Mouse (Mus musculus) kidney, embryonic 14.5 days (tissue): ENCODE measurements at regions not wholly inside any gene's neighbourhood (a gene's known extent, or its start where the extent isn't known, plus 50 kb on each side); places are given as distances from the start of the nearest gene placed in this dataset.

ENCODE experiments used
- ATAC-seq: fragments of 200-750 bp; cut with Nextera tagmentation; 2 replicates; pipeline ENCODE4 v1.8.0; 2017; ENCODE audit warnings: moderate number of reproducible peaks, mild to moderate bottlenecking, moderate TSS enrichment, moderate library complexity; ENCODE audit not compliant: low FRiP score, low TSS enrichment
- H3K27ac ChIP-seq: fragments of 300-500 bp; sonication (generic); 2 replicates; pipeline ENCODE4 v1.5.1; 2014; ENCODE audit warnings: low read depth, mild to moderate bottlenecking, low read length, moderate library complexity, mixed read lengths
- H3K27me3 ChIP-seq: fragments of 300-500 bp; sonication (generic); 2 replicates; pipeline ENCODE4 v1.6.1; 2014; ENCODE audit warnings: mild to moderate bottlenecking, low read length; ENCODE audit not compliant: control insufficient read depth, insufficient read depth
- H3K36me3 ChIP-seq: fragments of 300-500 bp; sonication (generic); 2 replicates; pipeline ENCODE4 v1.6.1; 2014; ENCODE audit warnings: low read length, mixed read lengths; ENCODE audit not compliant: control insufficient read depth, insufficient read depth
- H3K4me1 ChIP-seq: fragments of 300-500 bp; sonication (generic); 2 replicates; pipeline ENCODE4 v1.6.1; 2014; ENCODE audit warnings: low read length, mixed read lengths; ENCODE audit not compliant: control insufficient read depth, insufficient read depth
- H3K4me2 ChIP-seq: fragments of 300-500 bp; sonication (generic); replicated peaks from 2 replicates; pipeline ENCODE4 v1.6.1; 2014; ENCODE audit warnings: low read depth, mild to moderate bottlenecking, low read length
- H3K4me3 ChIP-seq: fragments of 300-500 bp; sonication (generic); 2 replicates; pipeline ENCODE4 v1.5.1; 2014; ENCODE audit warnings: mild to moderate bottlenecking, low read length
- H3K9ac ChIP-seq: fragments of 300-500 bp; sonication (generic); 2 replicates; pipeline ENCODE4 v1.6.1; 2014; ENCODE audit warnings: low read depth, mild to moderate bottlenecking, low read length, moderate library complexity
- H3K9me3 ChIP-seq: fragments of 300-500 bp; sonication (generic); 2 replicates; pipeline ENCODE4 v1.6.1; 2016; ENCODE audit warnings: low read length; ENCODE audit not compliant: control insufficient read depth
- WGBS: fragments of 180-500 bp; shearing (Covaris S2); extraction: QIAGEN DNeasy Blood & Tissue Kit; methylation state at CpG from one replicate; pipeline ENCODE4 v1.1.7; 2014; 5-methylcytosine and 5-hydroxymethylcytosine counted together

- Histone ChIP-seq H3K9ac (no peak overlapping the region), H3K27ac (no peak overlapping the region), H3K4me2 (no peak overlapping the region), H3K4me1 (0 out of 2 replicates have a peak, but pooled peaks cover 3% of the 10 kb centered on the region), H3K4me3 (no peak overlapping the region), H3K27me3 (0 out of 2 replicates have a peak, but pooled peaks cover 8% of the 10 kb centered on the region), H3K36me3 (no peaks in the 10 kb centered on the region), H3K9me3 (no peaks in the 10 kb centered on the region)
- no peak for ATAC-seq
- 59% methylated on average over 6 of the region's 6 CpGs for WGBS
Measured at GRCm38 (mm10) chr17:49177966-49178731, 246.0 kb downstream of the Lrfn2 start.

- Histone ChIP-seq H3K27me3 (0 out of 2 replicates have a peak, but pooled peaks cover 5% of the 10 kb centered on the region), H3K4me1 (0 out of 2 replicates have a peak, but pooled peaks cover 3% of the 10 kb centered on the region), H3K9me3 (no peaks in the 10 kb centered on the region), H3K4me3 (no peak overlapping the region), H3K4me2 (no peak overlapping the region), H3K27ac (no peak overlapping the region), H3K36me3 (no peaks in the 10 kb centered on the region), H3K9ac (no peak overlapping the region)
- WGBS, result 3% methylated on average over 4 of the region's 4 CpGs
- no peak for ATAC-seq
Measured at GRCm38 (mm10) chr17:49182485-49182884, 245.7 kb upstream of the Mocs1 start.

- Histone ChIP-seq H3K4me2 (no peak overlapping the region), H3K9me3 (no peaks in the 10 kb centered on the region), H3K27me3 (0 out of 2 replicates have a peak, but pooled peaks cover 5% of the 10 kb centered on the region), H3K4me3 (no peak overlapping the region), H3K4me1 (no peaks in the 10 kb centered on the region), H3K9ac (no peak overlapping the region), H3K27ac (no peak overlapping the region), H3K36me3 (no peaks in the 10 kb centered on the region)
- WGBS, result 55% methylated on average over 3 of the region's 3 CpGs
- no peak for ATAC-seq
Measured at GRCm38 (mm10) chr17:49183917-49184316, 244.2 kb upstream of the Mocs1 start.

- 32% methylated on average over 8 of the region's 8 CpGs for whole genome bisulfite sequencing
- no peak overlapping the region for H3K4me2 ChIP-seq
- H3K27me3 ChIP-seq, result 0 out of 2 replicates have a peak, but pooled peaks cover 5% of the 10 kb centered on the region
- no peak overlapping the region for H3K9ac ChIP-seq
- H3K4me3 ChIP-seq, result no peak overlapping the region
- H3K9me3 ChIP-seq, result no peaks in the 10 kb centered on the region
- no peaks in the 10 kb centered on the region for H3K36me3 ChIP-seq
- H3K4me1 ChIP-seq, result no peaks in the 10 kb centered on the region
- ATAC-seq, result no peak
- H3K27ac ChIP-seq, result no peak overlapping the region
Measured at GRCm38 (mm10) chr17:49185052-49185612, 243.0 kb upstream of the Mocs1 start.

GRCm38 (mm10) chr17:49189765-49190164, 238.4 kb upstream of the Mocs1 start:
- Histone ChIP-seq H3K36me3 (no peaks in the 10 kb centered on the region), H3K27ac (no peak overlapping the region), H3K27me3 (no peaks in the 10 kb centered on the region; the same call in 1 of the 2 replicates), H3K4me3 (no peak overlapping the region), H3K9me3 (no peaks in the 10 kb centered on the region), H3K9ac (no peak overlapping the region), H3K4me1 (no peaks in the 10 kb centered on the region), H3K4me2 (no peak overlapping the region)
- ATAC-seq, result no peak
- WGBS, result 48% methylated on average over 3 of the region's 3 CpGs

GRCm38 (mm10) chr17:49190337-49190736, 237.8 kb upstream of the Mocs1 start:
- Histone ChIP-seq H3K36me3 (no peaks in the 10 kb centered on the region), H3K27me3 (no peaks in the 10 kb centered on the region; the same call in 1 of the 2 replicates), H3K9me3 (no peaks in the 10 kb centered on the region), H3K27ac (no peak overlapping the region), H3K9ac (no peak overlapping the region), H3K4me2 (no peak overlapping the region), H3K4me3 (no peak overlapping the region), H3K4me1 (no peaks in the 10 kb centered on the region)
- WGBS, result 71% methylated on average over 4 of the region's 4 CpGs
- ATAC-seq, result no peak

- Histone ChIP-seq H3K36me3 (no peaks in the 10 kb centered on the region), H3K27me3 (peaks cover 5% of the 10 kb centered on the region; the same call in 1 of the 2 replicates), H3K4me1 (no peaks in the 10 kb centered on the region), H3K9me3 (peaks cover 11% of the 10 kb centered on the region), H3K4me3 (no peak overlapping the region), H3K27ac (no peak overlapping the region), H3K9ac (no peak overlapping the region), H3K4me2 (no peak overlapping the region)
- ATAC-seq, result no peak
- 25% methylated on average over 8 of the region's 8 CpGs for WGBS
Measured at GRCm38 (mm10) chr17:49196046-49196684, 232.0 kb upstream of the Mocs1 start.

- Histone ChIP-seq H3K36me3 (no peaks in the 10 kb centered on the region), H3K9me3 (peaks cover 16% of the 10 kb centered on the region), H3K27me3 (peaks cover 10% of the 10 kb centered on the region), H3K4me1 (no peaks in the 10 kb centered on the region), H3K4me2 (no peak overlapping the region), H3K9ac (no peak overlapping the region), H3K27ac (no peak overlapping the region), H3K4me3 (no peak overlapping the region)
- 91% methylated on average over 3 of the region's 3 CpGs for WGBS
- no peak for ATAC-seq
Measured at GRCm38 (mm10) chr17:49201495-49201894, 226.7 kb upstream of the Mocs1 start.

- no peaks in the 10 kb centered on the region for H3K36me3 ChIP-seq
- no peak overlapping the region for H3K4me3 ChIP-seq
- H3K27ac ChIP-seq, result no peak overlapping the region
- no peak overlapping the region for H3K4me2 ChIP-seq
- 5% methylated on average over 5 of the region's 5 CpGs for WGBS
- H3K27me3 ChIP-seq, result peaks cover 6% of the 10 kb centered on the region; the same call in 1 of the 2 replicates
- H3K4me1 ChIP-seq, result no peaks in the 10 kb centered on the region
- peak; percentile 68 for ATAC-seq
- no peak overlapping the region for H3K9ac ChIP-seq
- peaks cover 11% of the 10 kb centered on the region for H3K9me3 ChIP-seq
Measured at GRCm38 (mm10) chr17:49205095-49205494, 223.1 kb upstream of the Mocs1 start.
